Mouse (Mus musculus) myocyte (in vitro differentiated cells): ENCODE data around the gene Zfp618.

Experiments used
- MAX ChIP-seq: IDR thresholded peaks from one replicate; pipeline ENCODE4 v1.6.1; 2011; ENCODE audit warnings: low read depth, mild to moderate bottlenecking, control low read depth
- MYOG ChIP-seq, 3 experiments: IDR thresholded peaks; one replicate each; pipeline ENCODE4 v1.6.1; 2011; ENCODE audit warnings: control low read depth in 2 of 3, low read depth in 2 of 3, mild to moderate bottlenecking in 2 of 3; ENCODE audit not compliant: insufficient read length in 2 of 3, control insufficient read depth in 1 of 3, insufficient read depth in 1 of 3
- POLR2A ChIP-seq: IDR thresholded peaks from one replicate; pipeline ENCODE4 v1.6.1; 2011; ENCODE audit warnings: low read depth, mild to moderate bottlenecking, control low read depth, moderate library complexity; ENCODE audit not compliant: insufficient read length
- POLR2AphosphoS2 ChIP-seq: IDR thresholded peaks from one replicate; pipeline ENCODE4 v1.6.1; 2011; ENCODE audit warnings: low read depth, control low read depth; ENCODE audit not compliant: insufficient read length

DNA sequence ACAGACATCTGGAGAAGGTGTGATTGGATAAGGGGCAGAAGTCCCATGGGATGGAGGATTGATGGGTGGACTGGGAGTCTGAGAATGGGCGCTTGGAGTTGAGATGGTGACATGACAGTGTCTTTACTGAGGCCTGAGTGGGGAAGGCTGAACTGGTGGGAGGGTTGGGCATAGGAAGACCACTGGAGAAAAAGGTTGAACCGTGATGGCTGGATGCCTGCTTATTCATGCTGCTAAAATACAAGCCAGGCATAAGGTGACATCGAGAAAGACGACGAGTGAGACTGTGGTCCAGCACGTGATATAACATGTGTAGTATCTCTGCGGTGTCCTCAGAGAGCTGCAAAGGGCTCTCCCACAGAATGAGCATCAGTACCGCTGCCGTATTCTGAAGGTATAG lies 59.9 kb downstream of the Zfp618 start:
- TF ChIP-seq MYOG (IDR thresholded peaks at IDR 0.05; ENCODE audit: control insufficient read depth in 1 of 3, insufficient read depth in 1 of 3, insufficient read length in 2 of 3, low read depth in 2 of 3) (no peak), POLR2A (no peak), POLR2AphosphoS2 (no peak), MAX (no peak)
